9 mouse cellular contexts compared by ENCODE assay signal in the genomic region with DNA sequence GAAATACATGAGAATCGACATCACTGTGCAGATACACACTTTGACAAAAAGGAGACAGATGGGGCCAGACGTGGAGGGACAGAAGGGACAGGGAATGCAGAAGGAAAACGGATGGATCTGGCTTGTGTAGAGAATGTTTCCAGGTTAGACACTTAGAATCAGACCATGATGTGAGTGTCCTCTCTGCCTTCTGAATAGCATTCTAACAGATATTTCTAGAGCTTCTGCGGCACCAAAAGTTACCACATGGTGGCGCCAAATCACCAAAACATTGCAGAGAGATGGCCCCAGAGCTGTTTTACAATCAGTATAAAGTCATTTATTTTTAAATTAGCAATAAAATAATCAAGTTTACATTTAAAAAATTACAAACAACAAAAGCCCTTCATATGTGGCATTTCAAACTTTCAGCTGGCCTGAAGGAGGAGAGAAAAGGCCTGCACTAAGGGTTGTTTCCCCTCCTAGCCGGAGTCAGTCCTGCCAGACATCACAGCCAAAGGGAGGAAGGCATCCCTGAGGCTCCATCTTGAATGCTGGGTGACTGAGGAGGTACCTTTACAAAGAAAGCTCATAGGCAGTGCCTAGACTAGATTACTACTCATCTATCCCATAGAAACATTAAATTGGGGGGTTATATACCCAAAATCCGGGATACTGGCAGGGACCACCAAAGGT. TPM values are rescaled to one million over a fixed set of nuclear protein-coding genes. Genes with fewer than 3 reads are reported as not detected.
DNase-seq lines count a peak whose midpoint lies in the region; ATAC-seq lines count a peak whose summit lies in the region.
"Had no signal": no experiment of that assay in that cellular context is flagged by ENCODE, and none has a peak within 500 bp of the region (broad histone marks: within the 10 kb centered on the region; RNA-seq: fewer than 3 reads in every experiment).

No protein-coding gene starts in this region.

- no peak overlapping the region for H3K4me3 ChIP-seq in embryonic facial prominence, embryonic 10.5 days
- H3K4me3 ChIP-seq in midbrain, embryonic 10.5 days, result no peak overlapping the region

- ATAC-seq in hematopoietic stem cell, adult 5-6 weeks (replicated peaks in 1 of 2; ENCODE audit: insufficient read depth in 1 of 2, low FRiP score in 2 of 2, low TSS enrichment in 1 of 2, low read depth in 1 of 2, poor library complexity in 2 of 2, severe bottlenecking in 2 of 2), result peak; percentile 49 to 72; a peak in 1 of 4 replicates

- DNase-seq in adrenal gland, adult (ENCODE audit: inconsistent age in 2 of 2, low spot score in 1 of 2), result peak; percentile 58 to 86
- no peak for DNase-seq in adrenal gland, adult 8-10 months
- peak; percentile 82 for DNase-seq in adrenal gland, postnatal 10 days
- peak; percentile 56 for DNase-seq in embryonic facial prominence, embryonic 10.5 days (ENCODE audit: low spot score)
- peak; percentile 61 to 84 for DNase-seq in layer of hippocampus, postnatal 25 days (ENCODE audit: extremely low spot score in 1 of 2, low spot score in 1 of 2)
- peak; percentile 50 for DNase-seq in midbrain, embryonic 10.5 days (ENCODE audit: low spot score)
- DNase-seq in right cerebral cortex, postnatal 4 days, result peak; percentile 81

- H3K36me3 ChIP-seq in embryonic facial prominence, embryonic 10.5 days (replicated peaks), result peaks cover 45% of the 10 kb centered on the region
- H3K36me3 ChIP-seq in midbrain, embryonic 10.5 days, result peaks cover 47% of the 10 kb centered on the region

- no peak overlapping the region for H3K27ac ChIP-seq in embryonic facial prominence, embryonic 10.5 days (replicated peaks)
- H3K27ac ChIP-seq in midbrain, embryonic 10.5 days (replicated peaks), result no peak overlapping the region

- H3K9me3 ChIP-seq in embryonic facial prominence, embryonic 10.5 days, result no peaks in the 10 kb centered on the region
- no peaks in the 10 kb centered on the region for H3K9me3 ChIP-seq in midbrain, embryonic 10.5 days (replicated peaks)

- H3K4me1 ChIP-seq in embryonic facial prominence, embryonic 10.5 days, result no peaks in the 10 kb centered on the region
- no peaks in the 10 kb centered on the region for H3K4me1 ChIP-seq in midbrain, embryonic 10.5 days

- no peaks in the 10 kb centered on the region for H3K27me3 ChIP-seq in embryonic facial prominence, embryonic 10.5 days (replicated peaks; ENCODE audit: low read depth, poor library complexity, severe bottlenecking)
- no peaks in the 10 kb centered on the region for H3K27me3 ChIP-seq in midbrain, embryonic 10.5 days (ENCODE audit: low read depth, poor library complexity, severe bottlenecking)

- WGBS in embryonic facial prominence, embryonic 10.5 days, result 61% methylated on average over 7 of the region's 7 CpGs
- 62% methylated on average over 7 of the region's 7 CpGs for WGBS in midbrain, embryonic 10.5 days

RNA-seq across cellular contexts. Expression of gene Mrpl16, which starts 7.1 kb away (rescaled TPM):
- total RNA-seq in adrenal gland, adult 8-10 months (2022), result 10 to 100 TPM; 68.1 to 71.4 (median 68.8) TPM
- total RNA-seq in adrenal gland, postnatal 10 days (2021), result 10 to 100 TPM; 71.8 to 74.5 TPM
- polyA plus RNA-seq in embryonic facial prominence, embryonic 10.5 days (2016; fragmentation: Nextera tagmentation; extraction: Ambion mirVana), result 58.5 and 59.5 TPM in 2 replicates
- total RNA-seq in hematopoietic stem cell, adult 5-6 weeks (2017), result 60.9 and 76.5 TPM in 2 replicates
- 10 to 100 TPM; 34.2 to 37.6 TPM for total RNA-seq in layer of hippocampus, postnatal 25 days (2021)
- polyA plus RNA-seq in midbrain, embryonic 10.5 days (2016; fragmentation: Nextera tagmentation; extraction: Ambion mirVana), result 56.0 and 57.6 TPM in 2 replicates

RNA-seq across cellular contexts. Expression of gene Gif, which starts 30.0 kb away (rescaled TPM):
- total RNA-seq in adrenal gland, adult 8-10 months (2022), result not detected
- not detected for total RNA-seq in adrenal gland, postnatal 10 days (2021)
- polyA plus RNA-seq in embryonic facial prominence, embryonic 10.5 days (2016; fragmentation: Nextera tagmentation; extraction: Ambion mirVana), result not detected in 2 replicates
- not detected in 2 replicates for total RNA-seq in hematopoietic stem cell, adult 5-6 weeks (2017)
- total RNA-seq in layer of hippocampus, postnatal 25 days (2021), result not detected
- polyA plus RNA-seq in midbrain, embryonic 10.5 days (2016; fragmentation: Nextera tagmentation; extraction: Ambion mirVana), result not detected in 2 replicates
- polyA plus RNA-seq: C2C12 had no signal

RNA-seq across cellular contexts. Expression of gene Stx3, which starts 41.9 kb away (rescaled TPM):
- total RNA-seq in adrenal gland, adult 8-10 months (2022), result 10 to 100 TPM; 10.4 to 18.8 (median 14.2) TPM
- 1 to 10 TPM; 5.8 to 7.3 TPM for total RNA-seq in adrenal gland, postnatal 10 days (2021)
- 9.8 and 10.7 TPM in 2 replicates for polyA plus RNA-seq in embryonic facial prominence, embryonic 10.5 days (2016; fragmentation: Nextera tagmentation; extraction: Ambion mirVana)
- total RNA-seq in hematopoietic stem cell, adult 5-6 weeks (2017), result 13.1 and 14.9 TPM in 2 replicates
- total RNA-seq in layer of hippocampus, postnatal 25 days (2021), result 10 to 100 TPM; 24.2 to 32.3 TPM
- 13.7 and 16.0 TPM in 2 replicates for polyA plus RNA-seq in midbrain, embryonic 10.5 days (2016; fragmentation: Nextera tagmentation; extraction: Ambion mirVana)
